Mouse (Mus musculus) bone marrow macrophage, adult 2 months (primary cell): ENCODE measurements around the gene Gclc.

Experiments used
- CTCF ChIP-seq: IDR thresholded peaks from 2 replicates; pipeline ENCODE4 v1.5.1; 2012; ENCODE audit warnings: low read depth, mild to moderate bottlenecking, low read length, moderate library complexity
- POLR2A ChIP-seq: IDR thresholded peaks from 2 replicates; pipeline ENCODE4 v1.6.1; 2012; ENCODE audit warnings: mild to moderate bottlenecking, low read depth, low read length, borderline replicate concordance

DNA sequence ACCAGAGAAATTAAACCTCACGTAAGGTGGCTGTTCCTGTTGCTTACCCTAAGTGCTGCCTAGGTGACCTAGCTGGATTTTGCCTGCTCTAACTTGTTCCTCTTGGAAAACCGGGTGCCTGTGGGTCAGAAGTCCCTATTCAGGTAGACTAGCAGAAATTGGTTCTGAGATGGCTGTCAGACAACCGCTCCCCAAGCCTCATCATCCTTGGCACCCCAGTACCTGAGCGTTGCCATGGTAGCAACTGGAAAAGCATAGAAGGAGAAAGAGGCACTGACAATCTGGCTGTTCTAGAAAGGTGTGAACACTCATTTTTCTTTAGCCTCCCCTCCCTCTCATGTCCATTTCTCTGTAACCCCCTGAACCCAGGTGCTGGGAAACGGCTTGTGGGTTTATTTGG lies 17.0 kb downstream of the Gclc start:
- no peak for TF ChIP-seq POLR2A
- TF ChIP-seq CTCF, result no peak
